In the genomic region with DNA sequence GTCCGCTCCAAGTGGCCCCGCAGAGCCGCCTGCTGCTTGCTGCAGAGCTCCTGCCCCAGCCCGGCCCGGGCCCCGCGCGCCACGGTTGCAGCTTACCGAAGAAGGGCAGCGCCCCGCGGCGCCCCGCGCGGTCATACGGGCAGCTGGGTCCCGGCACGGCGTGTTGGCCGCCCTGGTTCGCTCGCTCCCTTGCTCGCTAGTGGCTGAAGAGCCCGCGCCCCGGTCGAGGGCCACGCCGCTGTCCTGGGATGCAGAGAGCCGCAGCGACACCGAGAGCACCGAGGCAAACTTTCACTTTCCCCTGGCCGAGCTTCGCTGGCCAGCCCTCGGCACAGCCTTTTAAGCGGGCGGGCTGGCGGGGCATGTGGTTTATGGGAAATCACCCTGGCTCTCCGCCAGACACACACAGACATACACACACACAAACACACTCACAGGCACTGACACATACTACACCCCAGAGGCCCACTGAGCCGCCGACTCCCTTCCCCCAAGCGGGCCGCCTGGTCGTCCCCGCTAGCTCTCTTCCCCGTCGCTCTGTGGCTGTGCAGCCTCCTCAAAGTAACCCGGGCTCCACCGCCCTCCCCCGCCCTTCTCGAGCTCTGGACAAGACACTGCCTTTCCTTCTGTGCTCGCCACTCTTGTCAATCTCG, we compare ENCODE assay signal across 7 mouse cellular contexts. TPM values are rescaled to one million over a fixed set of nuclear protein-coding genes. Genes with fewer than 3 reads are reported as not detected.
A peak's percentile ranks its signal among the peaks of the same experiment; 100 is the strongest.
DNase-seq lines count a peak whose midpoint lies in the region; ATAC-seq and TF ChIP-seq lines count a peak whose summit lies in the region.

A gene (minus strand): TSS at position 541 of the 653 bp plus-strand sequence.

- H3K9ac ChIP-seq in limb, embryonic 12.5 days (replicated peaks): peak within 1 kb of the TSS; percentile 93
- peak within 1 kb of the TSS; percentile 68 for H3K9ac ChIP-seq in midbrain, embryonic 14.5 days (replicated peaks; ENCODE audit: low read length)

- TF ChIP-seq CTCF in kidney, adult 2 months (conservative IDR thresholded peaks at IDR 0.05; ENCODE audit: insufficient read depth, insufficient read length, low read depth, low read length): 0 out of 2 replicates have a peak, but pooled peaks have one; percentile 21

- H3K4me1 ChIP-seq in embryonic facial prominence, embryonic 10.5 days: peaks cover 24% of the 10 kb centered on the region
- 0 out of 2 replicates have a peak, but pooled peaks cover 6% of the 10 kb centered on the region for H3K4me1 ChIP-seq in kidney, adult 2 months (ENCODE audit: control insufficient read depth, insufficient read depth, low read length)
- peaks cover 27% of the 10 kb centered on the region for H3K4me1 ChIP-seq in limb, embryonic 12.5 days (replicated peaks)
- H3K4me1 ChIP-seq in midbrain, embryonic 14.5 days (ENCODE audit: control insufficient read depth, insufficient read depth, low read length): peaks cover 21% of the 10 kb centered on the region

- peak within 1 kb of the TSS; percentile 87 for H3K4me2 ChIP-seq in limb, embryonic 12.5 days
- peak within 1 kb of the TSS; percentile 91 for H3K4me2 ChIP-seq in midbrain, embryonic 14.5 days (ENCODE audit: low read length)

- peak; percentile 67 for TF ChIP-seq POLR2A in kidney, adult 2 months (IDR thresholded peaks at IDR 0.05; ENCODE audit: low read depth, low read length)

- DNase-seq in adrenal gland, adult 8-10 months: peak; percentile 80
- DNase-seq in embryonic facial prominence, embryonic 10.5 days (ENCODE audit: low spot score): peak; percentile 80
- peak; percentile 93 to 95 for DNase-seq in heart, adult 18-20 months
- peak; percentile 90 for DNase-seq in kidney, adult 2 months
- peak; percentile 82 for DNase-seq in midbrain, embryonic 14.5 days
- DNase-seq in spleen, adult 18-20 months: peak; percentile 62 to 68

- peak within 1 kb of the TSS; percentile 84 for H3K4me3 ChIP-seq in embryonic facial prominence, embryonic 10.5 days
- peak within 1 kb of the TSS; percentile 61 for H3K4me3 ChIP-seq in kidney, adult 2 months (ENCODE audit: insufficient read depth, low read depth, low read length)
- H3K4me3 ChIP-seq in limb, embryonic 12.5 days (replicated peaks): peak within 1 kb of the TSS; percentile 75
- peak within 1 kb of the TSS; percentile 53 for H3K4me3 ChIP-seq in midbrain, embryonic 14.5 days (replicated peaks; ENCODE audit: low read depth, low read length)

- peak; percentile 83 for ATAC-seq in limb, embryonic 12.5 days (ENCODE audit: insufficient number of reproducible peaks, insufficient read depth, low FRiP score, low TSS enrichment, low read depth)
- ATAC-seq in midbrain, embryonic 14.5 days (ENCODE audit: low FRiP score, low TSS enrichment): peak; percentile 86

- H3K36me3 ChIP-seq in embryonic facial prominence, embryonic 10.5 days (replicated peaks): no peaks in the 10 kb centered on the region
- no peaks in the 10 kb centered on the region for H3K36me3 ChIP-seq in kidney, adult 2 months (ENCODE audit: control insufficient read depth, insufficient read depth, low read length)
- H3K36me3 ChIP-seq in limb, embryonic 12.5 days: peaks cover 6% of the 10 kb centered on the region; the same call in 1 of the 2 replicates
- no peaks in the 10 kb centered on the region for H3K36me3 ChIP-seq in midbrain, embryonic 14.5 days (ENCODE audit: control insufficient read depth, insufficient read depth, low read length)

- H3K27me3 ChIP-seq in embryonic facial prominence, embryonic 10.5 days (replicated peaks; ENCODE audit: low read depth, poor library complexity, severe bottlenecking): peaks cover 47% of the 10 kb centered on the region
- no peaks in the 10 kb centered on the region for H3K27me3 ChIP-seq in kidney, adult 2 months (replicated peaks; ENCODE audit: control insufficient read depth, insufficient read depth, low read length)
- 0 out of 2 replicates have a peak, but pooled peaks cover 3% of the 10 kb centered on the region for H3K27me3 ChIP-seq in limb, embryonic 12.5 days
- H3K27me3 ChIP-seq in midbrain, embryonic 14.5 days (ENCODE audit: control insufficient read depth, insufficient read depth, low read length): no peaks in the 10 kb centered on the region

- under 1% methylated on average over 56 of the region's 56 CpGs for WGBS in embryonic facial prominence, embryonic 10.5 days
- WGBS in kidney, adult 2 months: under 1% methylated on average over 56 of the region's 56 CpGs
- under 1% methylated on average over 55 of the region's 56 CpGs for WGBS in limb, embryonic 12.5 days
- under 1% methylated on average over 56 of the region's 56 CpGs for WGBS in midbrain, embryonic 14.5 days

- H3K9me3 ChIP-seq in embryonic facial prominence, embryonic 10.5 days: no peaks in the 10 kb centered on the region
- no peaks in the 10 kb centered on the region for H3K9me3 ChIP-seq in limb, embryonic 12.5 days
- H3K9me3 ChIP-seq in midbrain, embryonic 14.5 days (ENCODE audit: control insufficient read depth, low read length): no peaks in the 10 kb centered on the region

- peak within 1 kb of the TSS; percentile 93 for H3K27ac ChIP-seq in embryonic facial prominence, embryonic 10.5 days (replicated peaks)
- peak within 1 kb of the TSS; percentile 59 for H3K27ac ChIP-seq in kidney, adult 2 months (ENCODE audit: insufficient read depth, low read depth, low read length)
- peak within 1 kb of the TSS; percentile 91 for H3K27ac ChIP-seq in limb, embryonic 12.5 days
- peak within 1 kb of the TSS; percentile 71 for H3K27ac ChIP-seq in midbrain, embryonic 14.5 days (replicated peaks; ENCODE audit: low read depth, low read length)

RNA-seq across cellular contexts. Expression of the gene that starts here (rescaled TPM):
- total RNA-seq in adrenal gland, adult 8-10 months (2022): 10 to 100 TPM; 14.8 to 29.7 (median 23.0) TPM
- polyA plus RNA-seq in embryonic facial prominence, embryonic 10.5 days (2016; fragmentation: Nextera tagmentation; extraction: Ambion mirVana): 3.8 and 4.4 TPM in 2 replicates
- 10 to 100 TPM; 25.5 to 25.8 TPM for total RNA-seq in heart, adult 18-20 months (2021)
- 10.7 and 12.4 TPM in 2 replicates for polyA plus RNA-seq in kidney, adult 2 months (2012; rRNA removed)
- 6.1 and 7.4 TPM in 2 replicates for polyA plus RNA-seq in limb, embryonic 12.5 days (2016; fragmentation: Nextera tagmentation; extraction: Ambion mirVana)
- 2.3 and 7.6 TPM in 2 replicates for polyA plus RNA-seq in midbrain, embryonic 14.5 days (2014; fragmentation: Nextera tagmentation; extraction: Ambion mirVana)

Comparison
In these comparisons a context has a peak if more than half of its experiments do, and no peak if none do; other contexts are left out.
1. Peak in every context shown above with its lines: DNase-seq, ATAC-seq, H3K4me3 ChIP-seq and H3K27ac ChIP-seq.